Mouse (Mus musculus) liver, adult (tissue): ENCODE data around the gene Crygf.

Experiments used
- GATA4 ChIP-seq: IDR thresholded peaks from 2 replicates; pipeline ENCODE4 v1.6.1; 2014; ENCODE audit warnings: mild to moderate bottlenecking, low read length; ENCODE audit not compliant: insufficient replicate concordance

The Crygf gene

GRCm38 (mm10) chr1:65926294-65926693 lies at the start of gene Crygf:
Gene Crygf (plus strand): TSS chr1:65926520.
- TF ChIP-seq GATA4 = no peak

GRCm38 (mm10) chr1:65925361-65926210 lies 734 bp upstream of the Crygf start:
- TF ChIP-seq GATA4 = no peak

DNA sequence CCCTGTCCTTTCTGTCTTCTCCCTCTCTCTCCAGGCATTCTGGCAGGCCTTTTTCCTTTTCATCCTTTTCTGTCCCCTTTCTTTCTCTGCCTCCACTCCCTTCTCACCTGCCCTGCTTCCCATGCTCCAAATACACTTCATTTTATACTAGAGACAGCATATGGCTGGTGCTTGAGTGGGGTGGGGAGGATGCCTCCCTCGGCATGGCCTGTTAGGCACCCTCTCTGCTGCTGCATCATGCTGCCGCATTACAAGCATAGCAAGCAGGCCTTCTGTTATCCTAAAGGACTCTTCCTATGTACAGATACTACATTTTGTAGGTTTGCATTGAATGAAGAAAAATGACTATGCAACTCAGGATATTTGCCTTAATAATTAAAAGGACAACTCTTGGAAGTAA lies 3.7 kb downstream of the Crygf start:
- TF ChIP-seq GATA4 = no peak

DNA sequence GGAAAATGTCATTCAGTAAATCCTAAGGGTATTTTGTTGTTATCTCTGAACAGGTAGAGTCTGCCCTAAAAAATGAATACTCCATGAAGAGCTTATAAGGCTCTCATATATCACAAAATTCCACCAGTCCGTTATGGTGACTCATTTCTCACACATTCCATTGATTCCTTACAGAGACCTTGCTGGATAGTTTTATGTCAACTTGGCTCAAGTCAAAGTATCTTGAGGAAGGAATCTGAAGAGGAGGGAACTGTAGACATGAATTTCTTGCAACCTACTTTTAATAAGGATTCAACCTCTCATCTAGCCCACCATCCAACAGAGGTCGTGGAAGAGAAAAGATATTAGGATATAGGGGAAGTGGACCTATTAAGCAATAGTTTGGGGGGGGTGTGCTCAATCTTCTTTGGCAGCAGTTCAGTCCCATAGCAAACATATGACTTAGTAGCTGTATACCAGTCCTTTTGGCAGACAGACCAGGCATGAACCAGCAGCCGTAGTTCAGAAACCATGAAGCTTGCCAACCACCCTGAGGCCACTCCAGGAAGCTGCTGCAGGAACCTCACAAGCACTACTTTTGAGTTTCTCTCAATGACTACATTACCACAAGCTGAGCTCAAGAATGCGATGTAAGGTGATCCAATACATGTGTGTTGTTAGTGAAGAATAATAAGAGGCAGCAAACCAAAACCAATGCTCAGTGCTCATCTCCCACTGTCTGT lies 5.9 kb downstream of the Crygf start:
- TF ChIP-seq GATA4 = no peak
